ENCODE assay signal across 8 mouse cellular contexts in genomic region chr2:163994654-163994976, GRCm38 (mm10). TPM values are rescaled to one million over a fixed set of nuclear protein-coding genes. Genes with fewer than 3 reads are reported as not detected.
DNase-seq lines count a peak whose midpoint lies in the region; ATAC-seq lines count a peak whose summit lies in the region.

TSS of gene Ywhab (plus strand) at chr2:163994960.

- H3K4me1 ChIP-seq in lung, embryonic 16.5 days (replicated peaks; ENCODE audit: control insufficient read depth, insufficient read depth, low read length): peaks cover 20% of the 10 kb centered on the region
- H3K4me1 ChIP-seq in brown adipose tissue, adult 24 weeks (ENCODE audit: control insufficient read depth, insufficient read depth, insufficient read length, low read length): peaks cover 15% of the 10 kb centered on the region

- H3K27ac ChIP-seq in lung, embryonic 16.5 days (ENCODE audit: low read length): peak within 1 kb of the TSS; percentile 96
- H3K27ac ChIP-seq in brown adipose tissue, adult 24 weeks (replicated peaks; ENCODE audit: low read depth, low read length): peak within 1 kb of the TSS; percentile 99

- H3K4me3 ChIP-seq in lung, embryonic 16.5 days (ENCODE audit: low read length): peak within 1 kb of the TSS; percentile 81
- H3K4me3 ChIP-seq in brown adipose tissue, adult 24 weeks (ENCODE audit: insufficient read depth, low read depth, low read length): peak within 1 kb of the TSS; percentile 98

- DNase-seq in lung, postnatal 25 days (ENCODE audit: low spot score): no peak
- DNase-seq in gonadal fat pad, adult 2 months (ENCODE audit: low read depth): no peak
- DNase-seq in kidney, postnatal 14 days: peak; percentile 96
- DNase-seq in thymus, postnatal 10 days (ENCODE audit: low spot score in 2 of 2): no peak
- no peak for DNase-seq in frontal cortex, postnatal 10 days (ENCODE audit: low spot score in 2 of 2)

- ATAC-seq in lung, embryonic 16.5 days (ENCODE audit: low read depth): no peak
- ATAC-seq in megakaryocyte-erythroid progenitor cell, adult 5-6 weeks (replicated peaks; ENCODE audit: low FRiP score, low TSS enrichment, poor library complexity, severe bottlenecking): no peak

- peaks cover 10% of the 10 kb centered on the region for H3K36me3 ChIP-seq in lung, embryonic 16.5 days (ENCODE audit: control insufficient read depth, insufficient read depth, low read length)

- peak within 1 kb of the TSS; percentile 88 for H3K9ac ChIP-seq in lung, embryonic 16.5 days (ENCODE audit: low read length)

- no peaks in the 10 kb centered on the region for H3K9me3 ChIP-seq in lung, embryonic 16.5 days (ENCODE audit: control insufficient read depth, low read length)

- peak within 1 kb of the TSS; percentile 68 for H3K4me2 ChIP-seq in lung, embryonic 16.5 days (ENCODE audit: low read depth, low read length)

- H3K27me3 ChIP-seq in lung, embryonic 16.5 days (ENCODE audit: control insufficient read depth, insufficient read depth, low read depth, low read length): no peaks in the 10 kb centered on the region

- under 1% methylated on average over 13 of the region's 14 CpGs for WGBS in lung, embryonic 16.5 days

RNA-seq across cellular contexts. Expression of gene Ywhab, which starts in this region (rescaled TPM):
- polyA plus RNA-seq in lung, embryonic 16.5 days (2015; fragmentation: Nextera tagmentation; extraction: Ambion mirVana): 294 and 308 TPM in 2 replicates
- polyA plus RNA-seq in brown adipose tissue, adult 24 weeks (2012; ENCODE audit: insufficient read depth, insufficient read length, missing spikeins): 226 and 247 TPM in 2 replicates
- 95.3 and 100 TPM in 2 replicates for polyA plus RNA-seq in gonadal fat pad, adult 2 months (2012; rRNA removed)
- 111 and 112 TPM in 2 replicates for total RNA-seq in megakaryocyte-erythroid progenitor cell, adult 5-6 weeks (2014; fragmentation: Nextera tagmentation)
- 54.1 and 60.2 TPM in 2 replicates for total RNA-seq in megakaryocyte-erythroid progenitor cell, adult 5-6 weeks (2017)
